Mouse (Mus musculus): ENCODE results near the gene Mylpf. TPM values are rescaled to one million over a fixed set of nuclear protein-coding genes. Genes with fewer than 3 reads are reported as not detected.
A peak's percentile ranks its signal among the peaks of the same experiment; 100 is the strongest.

Mylpf gene
- total and polyA plus RNA-seq, 3 experiments, result 3.0 to 5.2 (median 3.2) TPM

DNA sequence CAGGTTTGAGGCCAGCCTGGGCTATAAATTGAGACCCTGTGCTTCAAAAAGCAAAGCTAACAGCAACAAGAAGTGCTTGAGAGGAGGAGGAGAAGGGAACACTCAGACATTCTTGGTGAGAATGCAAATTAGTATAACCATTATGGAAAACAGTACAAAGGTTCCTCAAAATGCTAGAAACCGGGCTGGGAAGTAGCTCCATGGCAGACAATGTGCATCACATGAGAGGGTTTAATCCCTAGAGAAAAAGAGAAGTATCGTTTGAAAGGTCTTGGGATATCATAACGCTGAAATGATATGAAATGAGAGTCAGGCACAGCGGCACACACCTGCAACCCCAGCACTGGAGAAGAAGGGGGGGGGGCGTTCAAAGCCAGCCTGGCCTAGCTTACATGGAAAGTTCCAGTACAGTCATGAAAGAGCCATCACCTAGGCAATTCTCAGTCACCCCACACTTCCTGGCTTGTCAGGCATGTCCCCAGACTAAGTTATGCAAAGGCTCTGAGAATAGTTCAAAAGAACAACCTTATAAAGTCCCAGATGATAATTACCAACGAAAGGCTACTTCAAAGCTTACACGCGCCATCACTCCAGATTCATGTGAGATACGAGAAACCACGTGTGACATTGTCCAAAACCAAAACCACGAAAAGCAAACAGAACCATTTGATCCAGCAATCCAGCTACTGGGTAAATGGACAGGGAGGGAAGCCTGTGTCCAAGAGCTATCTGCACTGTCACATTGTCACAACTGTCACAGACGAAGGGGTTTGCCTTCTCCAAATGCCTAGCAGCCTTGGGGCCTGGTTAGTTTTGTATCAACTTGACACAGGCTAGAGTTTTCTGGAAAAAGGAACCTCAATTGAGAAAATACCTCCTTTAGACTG lies 42.8 kb upstream of the Mylpf start (continued):
- TF ChIP-seq NRF1 (IDR thresholded peaks at IDR 0.05; ENCODE audit: low read depth, low read length), result no peak

DNA sequence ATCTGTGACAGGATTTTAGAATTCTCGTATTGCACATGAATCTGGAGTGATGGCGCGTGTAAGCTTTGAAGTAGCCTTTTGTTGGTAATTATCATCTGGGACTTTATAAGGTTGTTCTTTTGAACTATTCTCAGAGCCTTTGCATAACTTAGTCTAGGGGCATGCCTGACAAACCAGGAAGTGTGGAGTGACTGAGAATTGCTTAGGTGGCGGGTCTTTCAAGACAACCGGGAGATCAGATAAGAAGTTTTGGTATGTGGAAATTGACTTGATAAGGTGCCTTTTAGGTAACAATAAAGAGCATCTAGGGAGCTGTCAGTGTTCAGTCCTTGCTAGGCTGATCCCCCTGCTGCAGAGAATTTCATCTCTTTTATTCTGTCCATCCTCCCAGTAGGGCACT lies 42.2 kb upstream of the Mylpf start:
- dilution Hi-C loops (cut with MboI; ENCODE audit: extremely low pct_ligation_motif_present, extremely low pct_unique_long_range_greater_than_20kb, low sequenced_read_pairs), result no loop called here
- Histone ChIP-seq H3K36me3 (replicated peaks in 1 of 2; ENCODE audit: control insufficient read depth in 1 of 2, insufficient read depth in 1 of 2, low read length in 1 of 2) (peaks cover 16 to 48% of the 10 kb centered on the region in 2 experiments), H3K9me3 (replicated peaks; ENCODE audit: low read length) (peaks cover 22% of the 10 kb centered on the region), H3K4me2 (ENCODE audit: insufficient read depth, low read depth, poor library complexity, severe bottlenecking) (peak overlapping the region; percentile 39; the same call in 1 of the 2 replicates), H3K4me3 (replicated peaks in 1 of 3; ENCODE audit: low read depth in 2 of 3, low read length in 2 of 3, poor library complexity in 1 of 3) (no peak overlapping the region), H3K4me1 (ENCODE audit: control insufficient read depth in 1 of 2, insufficient read depth in 2 of 2) (peaks cover 10 to 31% of the 10 kb centered on the region in 2 experiments), H3K27ac (ENCODE audit: insufficient read depth, low read depth) (peak overlapping the region; percentile 100), H3K27me3 (replicated peaks) (no peaks in the 10 kb centered on the region), H3K9ac (ENCODE audit: insufficient read depth, low read depth) (0 out of 2 replicates have a peak overlapping the region, but pooled peaks have one; percentile 37), H3K79me2 (replicated peaks; ENCODE audit: control insufficient read depth, extremely low read depth, insufficient read depth, poor library complexity, severe bottlenecking) (no peaks in the 10 kb centered on the region)
- DNase-seq (ENCODE audit: extremely low read depth), result no peak
- in situ Hi-C loops (cut with MboI; ENCODE audit: low pct_ligation_motif_present, low pct_unique_long_range_greater_than_20kb, low sequenced_read_pairs), result no loop called here
- TF ChIP-seq IRF4 (IDR thresholded peaks at IDR 0.05; ENCODE audit: low read depth, low read length) (no peak), HCFC1 (IDR thresholded peaks at IDR 0.05; ENCODE audit: low read depth, low read length) (no peak), CHD2 (IDR thresholded peaks at IDR 0.05; ENCODE audit: low read length) (peak; percentile 1; the same call in 1 of the 2 replicates), GABPA (IDR thresholded peaks at IDR 0.05; ENCODE audit: insufficient replicate concordance, low read depth, low read length) (no peak), JUN (IDR thresholded peaks at IDR 0.05; ENCODE audit: insufficient read depth, low read depth, low read length) (no peak), SIN3A (IDR thresholded peaks at IDR 0.05; ENCODE audit: low read length) (0 out of 2 replicates have a peak, but pooled peaks have one; percentile 28), ZC3H11A (IDR thresholded peaks at IDR 0.05; ENCODE audit: low read depth, low read length) (no peak), MXI1 (IDR thresholded peaks at IDR 0.05; ENCODE audit: low read depth, low read length) (no peak), POLR2A (IDR thresholded peaks at IDR 0.05; ENCODE audit: low read depth, low read length) (no peak), JUND (conservative IDR thresholded peaks at IDR 0.05; ENCODE audit: low read depth, low read length) (no peak), ZMIZ1 (IDR thresholded peaks at IDR 0.05; ENCODE audit: low read depth, low read length) (0 out of 2 replicates have a peak, but pooled peaks have one; percentile 14), RCOR1 (conservative IDR thresholded peaks at IDR 0.05; ENCODE audit: low read depth, low read length) (no peak), USF1 (IDR thresholded peaks at IDR 0.05; ENCODE audit: low read depth, low read length) (no peak), MEF2A (IDR thresholded peaks at IDR 0.05; ENCODE audit: borderline replicate concordance, low read depth, low read length) (no peak), BHLHE40 (IDR thresholded peaks at IDR 0.05; ENCODE audit: low read depth, low read length) (no peak), ZNF384 (IDR thresholded peaks at IDR 0.05; ENCODE audit: low read depth, low read length) (no peak), ELF1 (IDR thresholded peaks at IDR 0.05; ENCODE audit: low read depth, low read length) (peak; percentile 77), RAD21 (IDR thresholded peaks at IDR 0.05; ENCODE audit: low read depth, low read length) (no peak)

All from CH12.LX (cell line).